Mouse (Mus musculus) hindbrain, embryonic 10.5 days (tissue): ENCODE measurements around the gene Sumf2. TPM values are rescaled to one million over a fixed set of nuclear protein-coding genes. Genes with fewer than 3 reads are reported as not detected.

Experiments
- polyA plus RNA-seq: library from polyadenylated mRNA; unstranded; fragments of >200 nt; fragmentation: Nextera tagmentation; extraction: Ambion mirVana; gene quantifications from 2 replicates; pipeline ENCODE4 v1.2.1, GENCODE M21; 2016

Gene Sumf2
- polyA plus RNA-seq, 1 experiment from 2014 or later: 46.6 TPM

Other genes starting within 250 kb of the Sumf2 start
- 6.5 and 6.8 TPM in 2 replicates for gene Zfp11, start 176.9 kb upstream of the Sumf2 start, polyA plus RNA-seq
- gene Sept14, start 138.5 kb upstream of the Sumf2 start, polyA plus RNA-seq: not detected in 2 replicates
- gene Mrps17, start 131.5 kb upstream of the Sumf2 start, polyA plus RNA-seq: 183 and 185 TPM in 2 replicates
- gene Nipsnap2, start 121.9 kb upstream of the Sumf2 start, polyA plus RNA-seq: 73.4 and 74.3 TPM in 2 replicates
- 40.2 and 40.5 TPM in 2 replicates for gene Psph, start 59.5 kb upstream of the Sumf2 start, polyA plus RNA-seq
- gene Chchd2, start 40.5 kb downstream of the Sumf2 start, polyA plus RNA-seq: 1,092 and 1,098 TPM in 2 replicates
- gene Zbed5, start 48.7 kb downstream of the Sumf2 start, polyA plus RNA-seq: 6.2 and 6.7 TPM in 2 replicates
- gene Phkg1, start 51.6 kb downstream of the Sumf2 start, polyA plus RNA-seq: 0.10 and 0.26 TPM in 2 replicates
- 3.5 and 4.3 TPM in 2 replicates for gene Nupr1l, start 61.6 kb downstream of the Sumf2 start, polyA plus RNA-seq
- 32.1 and 32.4 TPM in 2 replicates for gene Vkorc1l1, start 95.0 kb downstream of the Sumf2 start, polyA plus RNA-seq
- 36.1 and 40.5 TPM in 2 replicates for gene Gusb, start 156.1 kb downstream of the Sumf2 start, polyA plus RNA-seq
- 37.9 and 40.8 TPM in 2 replicates for gene Asl, start 182.3 kb downstream of the Sumf2 start, polyA plus RNA-seq
- gene Crcp, start 182.3 kb downstream of the Sumf2 start, polyA plus RNA-seq: 57.6 and 61.3 TPM in 2 replicates
- gene Tpst1, start 226.3 kb downstream of the Sumf2 start, polyA plus RNA-seq: 50.0 and 50.3 TPM in 2 replicates